Mouse (Mus musculus) bone marrow macrophage, adult 2 months (primary cell): Measurements from ENCODE around the gene Gm26602.

ENCODE experiments used
- CTCF ChIP-seq: IDR thresholded peaks from 2 replicates; pipeline ENCODE4 v1.5.1; 2012; ENCODE audit warnings: low read depth, mild to moderate bottlenecking, low read length, moderate library complexity
- POLR2A ChIP-seq: IDR thresholded peaks from 2 replicates; pipeline ENCODE4 v1.6.1; 2012; ENCODE audit warnings: mild to moderate bottlenecking, low read depth, low read length, borderline replicate concordance

DNA sequence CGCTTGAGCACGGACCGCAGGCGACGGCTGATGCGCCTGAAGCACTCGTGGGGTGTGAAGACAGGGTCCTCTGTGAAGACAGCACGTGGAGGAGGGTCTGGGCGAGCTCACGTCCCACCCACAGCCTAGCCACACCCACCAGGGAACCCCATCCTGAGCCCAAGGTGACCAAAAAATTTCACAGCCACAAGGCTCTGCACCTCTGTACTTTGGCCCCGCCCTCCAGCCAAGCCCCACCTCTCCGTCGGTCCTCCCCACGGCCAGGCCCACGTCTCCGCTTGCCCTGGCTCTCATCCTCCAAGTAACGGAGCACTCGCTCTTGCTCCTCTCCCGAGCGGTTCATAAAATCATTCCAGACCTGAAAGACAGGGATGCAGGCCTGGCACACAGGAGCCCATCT lies 1.8 kb downstream of the Gm26602 start:
- no peak for TF ChIP-seq POLR2A
- TF ChIP-seq CTCF: no peak
